Mouse (Mus musculus) cerebellum, adult 2 months (tissue): Measurements from ENCODE around the gene Dpysl5. TPM values are rescaled to one million over a fixed set of nuclear protein-coding genes. Genes with fewer than 3 reads are reported as not detected.
"Not testable (repeated sequence)": the region's sequence is repeated elsewhere in the genome, so short reads cannot be mapped to it uniquely, and the experiment has no call there.

Source experiments
- DNase-seq, 2 experiments: peaks; one replicate each; pipeline ENCODE4 v3.0.0; 2021
- H3K27ac ChIP-seq: fragments of 200-500 bp; 2 replicates; pipeline ENCODE4 v1.5.1; 2012; ENCODE audit warnings: low read length, control low read depth, inconsistent platforms; ENCODE audit not compliant: insufficient read depth
- H3K27me3 ChIP-seq: fragments of 200-500 bp; 2 replicates; pipeline ENCODE4 v1.6.1; 2012; ENCODE audit warnings: inconsistent platforms, mild to moderate bottlenecking, low read length, moderate library complexity; ENCODE audit not compliant: control insufficient read depth, insufficient read depth
- H3K4me1 ChIP-seq: fragments of 200-500 bp; 2 replicates; pipeline ENCODE4 v1.6.1; 2011; ENCODE audit warnings: low read length; ENCODE audit not compliant: control insufficient read depth, insufficient read depth
- H3K4me3 ChIP-seq: fragments of 200-500 bp; replicated peaks from 2 replicates; pipeline ENCODE3; 2011; ENCODE audit warnings: mild to moderate bottlenecking, low read depth, low read length, control low read depth; ENCODE audit not compliant: insufficient read depth
- CTCF ChIP-seq: fragments of 200-500 bp; IDR thresholded peaks from 2 replicates; pipeline ENCODE4 v1.5.1; 2011; ENCODE audit warnings: low read depth, mild to moderate bottlenecking, control low read depth, low read length, moderate library complexity, borderline replicate concordance; ENCODE audit not compliant: insufficient read depth
- POLR2A ChIP-seq: fragments of 200-500 bp; IDR thresholded peaks from 2 replicates; pipeline ENCODE4 v1.6.1; 2011; ENCODE audit warnings: low read length, control low read depth, borderline replicate concordance; ENCODE audit not compliant: insufficient read depth
- WGBS: fragments of 180-500 bp; shearing (Covaris S2); methylation state at CpG from one replicate; pipeline ENCODE4 v1.1.7; 2018; 5-methylcytosine and 5-hydroxymethylcytosine counted together
- polyA plus RNA-seq: library from polyadenylated mRNA; depleted of rRNA; stranded (reverse); fragments of >200 nt; gene quantifications from 2 replicates; pipeline ENCODE4 v1.2.3, GENCODE M21; 2012

Dpysl5 gene
- polyA plus RNA-seq, 1 experiment: 24.2 TPM

DNA sequence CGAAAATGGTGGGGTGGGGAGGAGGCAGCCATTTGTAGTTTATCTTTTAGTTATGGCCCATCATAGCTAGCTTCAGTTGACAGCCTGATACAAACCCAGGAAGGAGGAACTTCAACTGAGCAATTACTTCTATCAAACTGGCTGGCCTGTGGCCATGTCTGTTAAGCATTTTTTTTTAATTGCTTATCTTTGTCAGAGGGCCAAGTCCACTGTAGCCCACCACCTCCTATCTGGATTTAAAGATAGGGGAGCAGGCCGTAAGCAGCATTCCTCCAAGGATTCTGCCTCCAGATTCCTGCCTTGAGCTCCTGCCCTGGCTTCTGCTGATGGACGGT is 41.9 kb upstream of the Dpysl5 start:
- TF ChIP-seq POLR2A (no peak), CTCF (no peak)
- no peak for DNase-seq
- H3K4me1 ChIP-seq: no peaks in the 10 kb centered on the region
- H3K27me3 ChIP-seq: no peaks in the 10 kb centered on the region
- H3K27ac ChIP-seq: no peak overlapping the region
- 93% methylated on average over 3 of the region's 3 CpGs for WGBS
- no peak overlapping the region for H3K4me3 ChIP-seq

DNA sequence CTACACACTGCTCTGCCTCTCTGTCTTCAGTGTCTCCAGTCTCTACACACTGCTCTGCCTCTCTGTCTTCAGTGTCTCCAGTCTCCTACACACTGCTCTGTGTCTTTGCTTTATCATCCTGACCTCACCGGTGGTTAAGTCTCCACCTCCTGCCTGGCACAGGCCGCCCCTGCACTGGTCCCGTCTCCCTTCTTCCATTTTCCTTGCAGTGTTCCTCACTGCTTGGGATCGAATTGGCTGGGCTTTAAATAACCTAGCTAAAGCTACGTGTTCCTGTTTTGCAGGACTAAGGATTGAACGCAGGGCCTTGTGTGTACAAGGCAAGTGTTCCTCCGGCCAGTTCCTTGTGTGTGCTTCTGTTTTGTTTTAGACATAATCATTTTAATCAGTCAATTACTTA is 41.3 kb upstream of the Dpysl5 start:
- no peak for TF ChIP-seq POLR2A
- TF ChIP-seq CTCF: no peak
- H3K4me3 ChIP-seq: no peak overlapping the region
- WGBS: 85% methylated on average over 7 of the region's 7 CpGs
- DNase-seq: no peak
- no peaks in the 10 kb centered on the region for H3K27me3 ChIP-seq
- H3K4me1 ChIP-seq: no peaks in the 10 kb centered on the region
- no peak overlapping the region for H3K27ac ChIP-seq

DNA sequence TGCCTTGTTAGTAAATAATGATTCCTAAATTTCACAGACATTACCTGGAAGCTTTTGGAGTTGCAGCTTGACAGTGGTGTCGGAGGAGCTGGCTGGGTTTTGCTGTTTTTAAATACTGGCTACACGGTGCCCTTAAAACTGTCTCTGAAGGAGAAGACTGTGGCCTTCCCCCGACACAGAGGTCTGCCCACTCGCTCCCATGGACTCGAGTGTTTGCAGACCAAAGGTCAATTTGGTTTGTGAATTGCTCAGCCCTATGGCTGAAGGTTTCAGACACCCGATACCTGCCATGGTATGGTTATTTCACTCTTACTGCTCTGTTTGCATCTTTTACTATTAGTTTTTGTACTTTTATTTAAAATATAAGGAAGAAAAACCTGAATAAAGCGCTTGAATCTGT is 37.4 kb upstream of the Dpysl5 start:
- TF ChIP-seq POLR2A: no peak
- TF ChIP-seq CTCF: no peak
- 87% methylated on average over 7 of the region's 7 CpGs for WGBS
- Histone ChIP-seq H3K27ac (no peak overlapping the region), H3K4me1 (no peaks in the 10 kb centered on the region), H3K4me3 (no peak overlapping the region), H3K27me3 (no peaks in the 10 kb centered on the region)
- DNase-seq: no peak

DNA sequence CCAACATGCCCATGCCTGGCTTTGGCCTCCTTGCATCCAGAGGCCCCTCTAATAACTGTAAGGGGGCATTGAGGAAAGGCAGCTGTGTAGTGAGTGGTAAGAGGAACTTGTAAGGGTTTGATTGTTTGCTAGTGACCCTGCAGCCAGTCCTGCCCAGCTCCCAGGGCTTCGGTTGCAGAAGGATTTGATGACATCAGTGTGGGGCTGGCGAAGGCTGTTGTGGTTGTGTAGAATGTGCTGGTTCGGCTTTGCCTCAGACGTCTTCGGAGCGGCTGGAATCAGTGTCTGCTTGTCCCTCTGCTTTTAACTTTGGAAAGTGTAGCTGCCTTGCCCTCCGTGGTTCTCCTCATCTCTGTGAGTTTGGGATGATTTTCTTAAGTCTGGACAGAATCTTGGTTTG is 34.6 kb upstream of the Dpysl5 start:
- Histone ChIP-seq H3K27me3 (no peaks in the 10 kb centered on the region), H3K27ac (no peak overlapping the region), H3K4me3 (no peak overlapping the region), H3K4me1 (no peaks in the 10 kb centered on the region)
- TF ChIP-seq CTCF (no peak), POLR2A (no peak)
- no peak for DNase-seq
- WGBS: 87% methylated on average over 7 of the region's 7 CpGs

DNA sequence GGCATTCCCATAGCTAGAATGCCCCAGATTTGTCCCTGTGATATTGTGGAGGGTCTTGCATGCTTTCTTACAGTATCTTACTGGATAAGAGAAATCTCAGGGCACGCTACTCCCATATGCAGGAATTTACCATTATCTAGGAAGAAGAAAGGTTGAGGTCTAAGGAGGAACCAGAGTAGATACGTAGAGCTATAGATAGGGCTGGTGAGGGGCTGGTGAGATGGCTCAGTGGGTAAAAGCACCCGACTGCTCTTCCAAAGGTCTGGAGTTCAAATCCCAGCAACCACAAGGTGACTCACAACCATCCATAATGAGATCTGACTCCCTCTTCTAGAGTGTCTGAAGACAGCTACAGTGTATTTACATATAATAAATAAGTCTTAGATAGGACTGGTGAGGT is 33.3 kb upstream of the Dpysl5 start:
- 98% methylated on average over 3 of the region's 3 CpGs for WGBS
- DNase-seq, H3K4me1 ChIP-seq, H3K27me3 ChIP-seq, H3K27ac ChIP-seq, H3K4me3 ChIP-seq: not testable (repeated sequence)

DNA sequence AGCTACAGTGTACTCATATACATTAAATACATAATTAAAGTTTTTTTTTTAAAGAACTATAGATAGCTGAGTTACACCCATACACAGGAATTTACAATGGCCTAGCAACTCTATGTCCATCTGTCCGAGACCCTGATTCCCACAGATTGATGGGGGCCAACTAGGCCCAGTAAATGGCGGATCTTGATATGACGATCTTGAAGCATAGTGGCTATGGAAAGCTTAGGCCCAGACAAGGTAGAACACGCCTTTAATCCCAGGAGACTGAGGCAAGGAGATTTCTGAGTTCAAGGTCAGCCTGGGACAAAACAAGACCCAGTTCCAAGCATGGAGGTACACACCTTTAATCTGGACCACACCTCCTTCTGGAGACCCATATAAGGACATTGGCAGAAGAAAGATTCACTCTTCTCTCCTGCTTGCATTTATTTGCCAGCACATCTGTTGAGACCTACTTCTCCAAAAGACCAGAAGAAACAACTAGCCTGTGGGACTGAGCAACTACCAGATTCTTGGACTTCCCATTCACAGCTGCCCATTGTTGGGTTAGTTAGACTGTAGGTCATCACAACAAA is 32.6 kb upstream of the Dpysl5 start:
- no peak overlapping the region for H3K4me3 ChIP-seq
- no peak overlapping the region for H3K27ac ChIP-seq
- H3K4me1 ChIP-seq: no peaks in the 10 kb centered on the region
- WGBS: 97% methylated on average over 4 of the region's 4 CpGs
- no peaks in the 10 kb centered on the region for H3K27me3 ChIP-seq
- TF ChIP-seq CTCF (no peak), POLR2A (no peak)
- no peak for DNase-seq

DNA sequence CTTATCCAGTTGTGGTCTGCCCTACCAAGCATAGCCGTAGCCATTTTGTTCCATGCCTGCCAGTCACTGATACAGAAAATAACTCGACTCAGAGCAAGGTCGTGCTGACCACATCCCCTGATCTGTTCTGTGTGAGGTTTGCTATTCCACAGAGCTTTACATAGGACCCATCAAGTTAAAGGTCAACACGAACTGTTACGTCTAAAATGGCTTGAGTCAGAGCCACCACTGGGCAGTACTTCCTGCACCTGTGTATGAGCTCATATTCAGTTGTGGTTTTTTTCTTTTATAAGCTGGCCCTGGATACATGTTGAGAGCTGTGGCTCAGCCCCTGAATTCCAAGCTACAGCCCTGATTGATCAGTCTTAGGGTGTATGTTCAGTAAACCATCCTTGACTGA is 31.8 kb upstream of the Dpysl5 start:
- DNase-seq: no peak
- no peak for TF ChIP-seq CTCF
- TF ChIP-seq POLR2A: no peak
- H3K4me3 ChIP-seq: no peak overlapping the region
- 86% methylated on average over 5 of the region's 5 CpGs for WGBS
- H3K27me3 ChIP-seq: no peaks in the 10 kb centered on the region
- no peak overlapping the region for H3K27ac ChIP-seq
- no peaks in the 10 kb centered on the region for H3K4me1 ChIP-seq

DNA sequence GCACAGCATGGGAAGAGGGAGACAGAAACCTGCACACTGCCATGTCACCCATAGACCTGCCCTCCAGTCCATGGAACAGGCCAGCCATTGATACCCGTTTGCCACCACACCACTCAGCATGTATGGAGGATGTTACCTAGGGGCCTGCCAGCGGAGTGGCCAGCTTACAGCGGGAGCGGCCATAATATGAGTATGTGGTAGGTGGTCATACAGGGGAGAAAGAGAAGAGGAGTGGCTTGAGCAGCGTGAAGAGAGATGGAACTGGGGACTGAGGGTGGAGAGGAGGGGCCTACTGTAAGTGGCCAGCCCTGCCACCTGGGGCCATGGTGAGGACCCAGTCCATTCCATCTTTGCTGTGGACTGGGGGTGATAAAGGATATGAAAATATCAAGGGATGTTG is 29.4 kb upstream of the Dpysl5 start:
- no peak for DNase-seq
- H3K27ac ChIP-seq: no peak overlapping the region
- no peak for TF ChIP-seq CTCF
- TF ChIP-seq POLR2A: no peak
- 85% methylated on average over 5 of the region's 5 CpGs for WGBS
- no peak overlapping the region for H3K4me3 ChIP-seq
- H3K27me3 ChIP-seq: no peaks in the 10 kb centered on the region
- no peaks in the 10 kb centered on the region for H3K4me1 ChIP-seq

DNA sequence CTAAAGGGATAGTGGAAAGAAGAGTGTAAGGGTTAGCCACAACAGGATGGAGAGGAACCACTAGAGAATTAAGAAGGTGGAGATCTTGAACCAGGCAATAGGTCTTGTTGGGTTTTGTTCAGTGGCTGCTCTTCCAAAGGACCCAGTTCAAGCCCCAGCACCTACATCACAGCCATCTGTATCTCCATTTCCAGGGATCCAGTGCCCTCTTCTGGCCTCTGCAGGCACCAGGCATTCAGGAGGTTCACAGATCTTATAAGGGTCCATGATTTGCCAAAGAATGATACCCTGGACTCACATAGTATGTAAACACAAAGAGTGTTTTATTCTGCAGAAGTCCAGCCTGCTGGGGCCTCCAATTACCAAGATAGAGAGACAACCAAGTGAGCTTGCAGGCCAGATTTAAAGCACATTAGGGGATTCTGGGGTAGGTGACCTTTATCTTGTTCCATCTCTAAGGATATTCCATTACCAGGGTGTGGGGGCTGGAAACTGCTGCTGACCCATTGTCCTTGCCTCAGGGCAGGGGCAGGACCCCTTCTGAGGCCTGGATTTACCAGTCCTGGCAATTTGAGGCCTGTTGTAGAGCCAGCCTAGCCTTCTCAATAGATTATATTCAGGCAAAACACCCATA is 28.3 kb upstream of the Dpysl5 start:
- H3K4me3 ChIP-seq: no peak overlapping the region

More for the DNA sequence above, 28.3 kb upstream of the Dpysl5 start:
- DNase-seq: no peak
- Histone ChIP-seq H3K27ac (no peak overlapping the region), H3K4me1 (no peaks in the 10 kb centered on the region), H3K27me3 (no peaks in the 10 kb centered on the region)
- peak; percentile 16; the same call in 1 of the 2 replicates for TF ChIP-seq CTCF
- TF ChIP-seq POLR2A: no peak
